Mouse (Mus musculus) G1E (cell line): ENCODE results near the gene Myf5.

ENCODE experiments used
- CTCF ChIP-seq: IDR thresholded peaks from 2 replicates; pipeline ENCODE4 v1.5.1; 2012; ENCODE audit warnings: low read depth, low read length, inconsistent platforms, mixed read lengths
- TAL1 ChIP-seq: conservative IDR thresholded peaks from 2 replicates; pipeline ENCODE4 v1.6.1; 2012; ENCODE audit warnings: low read depth, low read length, inconsistent platforms, mixed read lengths

DNA sequence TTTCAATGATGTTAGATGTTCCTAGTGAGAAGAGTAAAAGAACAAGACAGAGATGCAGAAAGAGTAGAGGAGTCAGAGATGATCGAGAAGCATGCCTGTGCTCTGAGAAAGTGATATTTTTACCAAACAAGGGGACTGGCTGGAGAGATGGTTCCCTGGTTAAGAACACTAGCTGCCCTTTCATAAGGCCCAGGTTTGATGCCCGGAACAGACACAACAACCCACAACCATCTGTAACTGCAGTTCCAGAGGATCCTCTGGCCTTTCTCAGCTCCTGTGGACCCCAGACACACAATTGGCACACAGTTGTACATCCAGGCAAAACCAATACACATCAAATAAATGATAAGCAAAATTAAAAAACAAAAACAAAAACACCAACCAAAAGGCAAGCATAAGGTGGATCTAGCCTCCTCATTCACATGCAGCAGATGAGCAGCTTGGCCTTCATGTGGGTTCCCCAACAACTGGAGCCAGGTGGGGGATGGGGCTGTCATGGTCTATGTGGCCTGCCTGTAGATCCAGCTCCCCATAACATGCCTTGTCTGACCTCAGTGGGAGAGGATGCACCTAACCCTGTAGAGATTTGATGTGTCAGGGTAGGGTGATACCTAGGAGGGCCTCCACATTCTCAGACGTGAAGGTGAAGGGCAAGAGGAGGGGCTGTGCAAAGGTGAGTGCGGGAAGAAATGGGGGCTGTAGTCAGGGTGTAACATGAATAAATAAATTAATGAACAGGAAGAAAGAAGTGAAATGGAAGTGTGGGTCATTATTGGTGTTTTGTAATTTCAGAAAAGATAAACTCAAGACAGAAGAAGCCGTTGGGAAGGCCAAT, 36.2 kb downstream of the Myf5 start:
- TF ChIP-seq CTCF (no peak), TAL1 (no peak)
